Mouse (Mus musculus) liver, adult 10 weeks (tissue): ENCODE data around the gene Rilpl1. TPM values are rescaled to one million over a fixed set of nuclear protein-coding genes. Genes with fewer than 3 reads are reported as not detected.

Experiments used
- polyA plus RNA-seq: library from polyadenylated mRNA; stranded (reverse); fragments of 350-450 nt; fragmentation: Illumina TruSeq; extraction: RNeasy Lipid Tissue Mini Kit (QIAGEN cat#74804); gene quantifications from one replicate; pipeline ENCODE4 v1.2.3, GENCODE M21; 2014; ENCODE audit warnings: low read depth, low replicate concordance

Rilpl1 gene
- polyA plus RNA-seq, result 0.66 TPM

DNA sequence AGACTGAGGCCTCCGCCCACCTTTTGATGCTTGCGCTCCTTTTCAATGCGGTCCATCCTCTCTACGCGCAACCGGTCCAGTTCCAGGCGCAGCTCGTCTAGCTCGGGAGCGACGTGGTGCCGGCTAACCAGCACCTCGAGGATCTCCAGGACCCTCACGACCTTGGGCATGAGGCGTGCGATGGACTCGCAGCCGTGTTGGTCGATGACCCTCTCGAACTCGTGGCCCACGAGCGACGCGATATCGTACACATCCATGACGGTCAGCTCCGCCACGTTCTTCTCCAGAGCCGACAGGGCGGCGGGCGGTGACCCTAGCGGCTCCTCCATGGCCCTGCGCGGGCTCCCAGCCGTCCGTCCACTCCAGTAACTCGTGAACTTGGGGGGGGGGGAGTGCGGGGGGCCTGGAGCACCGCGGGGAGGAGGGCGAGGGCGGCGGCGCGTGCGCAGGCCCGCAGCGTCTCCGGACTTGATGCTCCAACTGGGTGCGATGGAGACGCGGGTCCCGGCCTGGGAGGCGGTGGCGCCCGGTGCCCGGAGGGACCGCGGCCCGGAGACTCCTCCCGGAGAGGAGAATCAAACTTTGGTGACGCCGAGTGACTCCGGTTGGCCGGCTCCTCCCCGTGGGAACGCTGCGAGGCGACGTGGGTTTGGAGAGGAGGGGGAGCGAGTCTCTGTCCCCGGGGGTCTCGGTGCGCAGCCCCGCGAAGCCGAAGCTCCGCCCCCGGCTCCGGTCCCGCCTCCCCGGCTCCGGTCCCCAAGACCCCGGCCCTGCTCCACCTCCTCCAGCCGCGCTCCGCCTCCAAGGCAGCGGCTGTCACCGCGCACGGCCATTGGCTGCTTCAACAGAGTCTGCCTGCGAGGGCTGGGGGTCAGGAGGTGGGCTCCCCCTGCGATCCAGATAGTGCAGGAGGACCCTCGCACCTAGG, at the start of gene Rilpl1:
TSS of gene Rilpl1 (minus strand) at position 737 of the 928 bp plus-strand sequence.

DNA sequence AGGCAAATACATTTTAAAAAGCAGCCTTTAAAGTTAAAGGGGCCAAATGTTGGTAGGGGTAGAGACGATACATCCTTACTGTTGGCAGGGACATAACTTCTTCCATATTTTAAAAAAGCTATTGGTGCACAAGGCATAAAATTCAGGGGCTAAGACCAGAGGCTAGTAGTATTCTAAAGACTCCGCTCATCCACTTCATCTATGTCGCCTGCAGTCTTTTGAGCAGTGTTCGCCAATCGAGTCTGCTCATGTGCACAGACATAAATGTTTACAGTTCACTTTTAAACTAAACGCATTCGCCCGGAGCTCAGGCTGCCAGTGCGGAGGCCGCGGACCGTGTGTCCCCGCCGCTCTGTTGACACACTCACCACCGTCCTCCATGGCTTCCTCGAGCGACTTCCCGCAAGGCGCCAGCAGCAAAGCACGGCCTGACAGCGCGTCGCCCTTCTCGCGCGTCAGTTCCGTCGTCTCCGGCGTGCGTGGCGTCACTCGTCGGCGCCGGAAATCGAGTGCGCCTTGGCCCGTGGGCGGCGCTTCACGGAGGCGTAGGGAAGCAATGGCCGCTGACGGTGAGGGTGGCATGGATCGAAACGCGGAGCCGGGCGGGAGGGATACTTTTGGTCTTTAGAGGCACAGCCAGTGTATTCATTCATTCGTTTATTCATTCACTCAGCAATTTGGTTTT, 47.6 kb upstream of the Rilpl1 start, which contains the start of the genes Eif2b1 and Gtf2h3:
TSS of gene Eif2b1 (minus strand) at position 499 of the 685 bp plus-strand sequence.
TSS of gene Gtf2h3 (plus strand) at position 508 of the 685 bp plus-strand sequence.

DNA sequence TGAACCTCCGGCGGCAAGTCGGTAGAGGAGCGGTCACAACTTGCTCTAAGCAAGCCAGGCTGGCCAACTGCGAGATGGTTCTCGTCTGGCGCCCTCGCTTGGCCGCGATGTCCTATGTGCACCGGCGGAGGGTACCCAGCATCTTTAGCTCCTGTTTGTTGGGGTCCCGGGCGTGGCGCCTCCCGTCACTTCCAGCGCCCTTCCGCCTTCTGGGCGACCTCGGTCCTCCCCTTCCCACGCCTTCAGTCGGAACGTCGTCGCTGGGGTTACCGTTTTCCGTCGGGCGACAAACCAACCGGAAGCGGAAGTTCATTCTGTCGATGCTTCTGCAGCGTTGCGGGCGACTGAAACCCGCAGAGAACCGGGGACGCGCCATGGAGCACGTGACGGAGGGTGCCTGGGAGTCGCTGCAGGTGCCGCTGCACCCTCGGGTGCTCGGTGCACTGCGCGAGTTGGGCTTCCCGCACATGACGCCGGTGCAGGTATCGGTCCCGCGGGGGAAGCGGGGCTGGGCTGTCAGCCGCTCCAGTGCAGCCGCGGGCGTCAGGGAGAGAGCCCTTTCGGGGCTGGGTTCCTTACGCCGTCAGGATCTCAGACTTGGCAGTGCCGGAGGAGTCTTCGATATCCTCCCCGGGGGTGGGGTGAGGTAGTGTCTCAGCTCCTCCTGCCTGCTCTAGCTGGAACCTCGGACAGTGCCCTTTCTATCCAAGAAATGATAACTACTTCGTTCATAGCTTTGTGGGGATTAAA, 21.5 kb upstream of the Rilpl1 start, which contains the start of gene Ddx55:
TSS of gene Ddx55 (plus strand) at position 307 of the 750 bp plus-strand sequence.

DNA sequence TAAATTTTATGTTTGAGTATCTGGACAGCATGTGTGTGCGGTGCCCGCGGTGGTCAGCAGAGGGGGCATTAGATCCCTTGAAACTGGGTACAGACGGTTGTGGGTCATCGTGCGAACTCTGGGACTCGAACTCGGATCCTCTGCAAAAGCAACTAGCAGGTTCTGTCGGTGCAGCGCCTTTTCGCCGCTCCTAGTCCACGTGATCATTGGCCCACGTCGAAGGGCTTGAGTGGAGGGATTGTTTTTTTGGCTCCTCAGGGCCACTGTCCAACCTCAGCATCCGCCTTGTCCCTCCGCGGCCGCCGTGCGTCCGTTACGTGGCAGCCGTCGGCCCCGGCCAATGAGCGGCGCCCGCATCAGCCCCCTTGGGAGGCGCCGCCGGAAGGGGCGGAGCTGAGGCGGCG, 9.2 kb upstream of the Rilpl1 start, which contains the start of gene Tmed2:
TSS of gene Tmed2 (plus strand) at position 313 of the 404 bp plus-strand sequence.

DNA sequence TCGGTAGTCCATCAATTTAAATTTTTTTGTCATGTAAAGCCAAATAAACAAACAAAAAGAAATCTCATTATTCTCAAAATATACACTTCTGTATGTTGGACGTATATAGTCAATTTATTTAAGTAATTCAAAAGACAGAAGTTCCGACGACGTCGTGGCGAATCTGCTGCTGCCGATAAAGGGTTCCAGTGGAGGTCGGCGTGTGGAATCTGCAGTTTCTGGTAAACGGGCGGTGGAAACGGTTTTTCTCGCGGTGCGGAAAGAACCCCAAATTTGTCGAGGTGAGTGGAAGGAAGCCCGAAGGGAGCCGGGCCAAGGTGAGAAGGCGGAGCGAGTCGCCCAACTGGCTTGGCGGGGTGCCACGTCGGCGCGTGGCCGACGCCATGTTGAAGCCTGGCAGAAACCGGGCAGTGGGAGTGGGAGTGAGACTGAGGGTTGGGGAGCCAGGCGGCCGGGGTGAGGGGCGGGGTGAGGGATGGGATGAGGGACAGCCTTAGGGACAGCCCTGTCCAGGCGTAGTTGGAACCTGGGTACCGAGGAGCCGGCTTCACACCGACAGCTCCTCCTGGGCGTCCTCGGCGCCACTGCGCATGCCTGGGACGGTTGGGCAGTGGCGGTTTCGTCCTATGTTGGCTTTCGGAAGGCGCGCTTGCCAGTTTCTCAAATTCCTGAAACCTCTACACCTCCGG, 48.1 kb downstream of the Rilpl1 start, which contains the start of gene Snrnp35:
TSS of gene Snrnp35 (plus strand) at position 169 of the 689 bp plus-strand sequence.

Other genes starting within 250 kb of the Rilpl1 start
- gene Mphosph9, start 203.4 kb downstream of the Rilpl1 start, polyA plus RNA-seq, result 2.6 TPM
- gene 2810006K23Rik, start 203.3 kb downstream of the Rilpl1 start, polyA plus RNA-seq, result 13.7 TPM
- 47.3 TPM for gene Cdk2ap1, start 168.3 kb downstream of the Rilpl1 start, polyA plus RNA-seq
- 25.7 TPM for gene Sbno1, start 105.4 kb downstream of the Rilpl1 start, polyA plus RNA-seq
- gene Kmt5a, start 91.5 kb downstream of the Rilpl1 start, polyA plus RNA-seq, result 22.0 TPM
- 1.6 TPM for gene Rilpl2, start 53.0 kb downstream of the Rilpl1 start, polyA plus RNA-seq
- gene Snrnp35, start 48.3 kb downstream of the Rilpl1 start, polyA plus RNA-seq, result 0.98 TPM
- 919 TPM for gene Tmed2, start 9.3 kb upstream of the Rilpl1 start, polyA plus RNA-seq
- 4.1 TPM for gene Ddx55, start 21.5 kb upstream of the Rilpl1 start, polyA plus RNA-seq
- 28.7 TPM for gene Eif2b1, start 47.7 kb upstream of the Rilpl1 start, polyA plus RNA-seq
- gene Gtf2h3, start 47.7 kb upstream of the Rilpl1 start, polyA plus RNA-seq, result 6.8 TPM
- 12.0 TPM for gene Atp6v0a2, start 97.2 kb upstream of the Rilpl1 start, polyA plus RNA-seq
- gene Dnah10, start 193.7 kb upstream of the Rilpl1 start, polyA plus RNA-seq, result not detected